Mouse (Mus musculus) CH12F3 (cell line): Measurements from ENCODE around the gene Acly.

Source experiments
- in situ Hi-C: fragments of 300-500 bp; cut with MboI; formaldehyde crosslinking; loops from 2 replicates; pipeline ENCODE4 v1.14.3; 2020; ENCODE audit warnings: low sequenced_read_pairs

Acly gene

GRCm38 (mm10) chr11:100527458-100528374, at the start of gene Acly:
Acly (minus strand) TSS chr11:100528000.
- in situ Hi-C loops, result no loop called here

- in situ Hi-C loops, result no loop called here
These were observed 48.5 kb upstream of the Acly start for GRCm38 (mm10) chr11:100576256-100576655.

GRCm38 (mm10) chr11:100575484-100575855, 47.7 kb upstream of the Acly start:
- in situ Hi-C loops, result no loop called here

GRCm38 (mm10) chr11:100574708-100575483, 47.1 kb upstream of the Acly start, which contains the start of gene Cnp:
Cnp (plus strand) TSS chr11:100574904.
- in situ Hi-C loops, result loop anchor here (5.0 kb wide), 1 partner anchor 122 kb away; no protein-coding TSS in a partner anchor

- in situ Hi-C loops, result loop anchor here (5.0 kb wide), 1 partner anchor 123 kb away; no protein-coding TSS in a partner anchor
These were observed 46.4 kb upstream of the Acly start for GRCm38 (mm10) chr11:100574188-100574587.

- in situ Hi-C loops, result loop anchor here (5.0 kb wide), 1 partner anchor 126 kb away; no protein-coding TSS in a partner anchor
These were observed 43.4 kb upstream of the Acly start for GRCm38 (mm10) chr11:100571202-100571567.

- in situ Hi-C loops, result loop anchor here (5.0 kb wide), 1 partner anchor 127 kb away; no protein-coding TSS in a partner anchor
These were observed 42.8 kb upstream of the Acly start for GRCm38 (mm10) chr11:100570430-100571201.

GRCm38 (mm10) chr11:100569789-100570188, 42.0 kb upstream of the Acly start:
- in situ Hi-C loops, result loop anchor here (5.0 kb wide), 1 partner anchor 128 kb away; no protein-coding TSS in a partner anchor

- in situ Hi-C loops, result no loop called here
These were observed 40.9 kb upstream of the Acly start for GRCm38 (mm10) chr11:100568692-100569091.

- in situ Hi-C loops, result no loop called here
These were observed 40.0 kb upstream of the Acly start for GRCm38 (mm10) chr11:100567815-100568245.

GRCm38 (mm10) chr11:100567229-100567628, 39.4 kb upstream of the Acly start:
- in situ Hi-C loops, result no loop called here

- in situ Hi-C loops, result no loop called here
These were observed 36.9 kb upstream of the Acly start for GRCm38 (mm10) chr11:100564703-100565102.

GRCm38 (mm10) chr11:100564297-100564696, 36.5 kb upstream of the Acly start:
- in situ Hi-C loops, result no loop called here

GRCm38 (mm10) chr11:100561748-100562147, 33.9 kb upstream of the Acly start:
- in situ Hi-C loops, result no loop called here

- in situ Hi-C loops, result no loop called here
These were observed 31.7 kb upstream of the Acly start for GRCm38 (mm10) chr11:100559476-100559875.

GRCm38 (mm10) chr11:100557563-100557962, 29.8 kb upstream of the Acly start:
- in situ Hi-C loops, result no loop called here

- in situ Hi-C loops, result no loop called here
These were observed 27.8 kb upstream of the Acly start for GRCm38 (mm10) chr11:100555583-100555982.

- in situ Hi-C loops, result no loop called here
These were observed 25.0 kb upstream of the Acly start for GRCm38 (mm10) chr11:100552842-100553241.

- in situ Hi-C loops, result no loop called here
These were observed 22.3 kb upstream of the Acly start for GRCm38 (mm10) chr11:100550101-100550500.

GRCm38 (mm10) chr11:100549466-100549865, 21.7 kb upstream of the Acly start:
- in situ Hi-C loops, result no loop called here

- in situ Hi-C loops, result no loop called here
These were observed 20.3 kb upstream of the Acly start for GRCm38 (mm10) chr11:100548141-100548540.
